Mouse (Mus musculus) liver, embryonic 12.5 days (tissue): ENCODE results near the gene Fmod. TPM values are rescaled to one million over a fixed set of nuclear protein-coding genes. Genes with fewer than 3 reads are reported as not detected.

Source experiments
- ATAC-seq: fragments of 200-750 bp; cut with Nextera tagmentation; 2 replicates; pipeline ENCODE4 v1.8.0; 2017; ENCODE audit warnings: moderate number of reproducible peaks, mild to moderate bottlenecking, moderate library complexity
- H3K27ac ChIP-seq: fragments of 300-500 bp; sonication (generic); 2 replicates; pipeline ENCODE4 v1.5.1; 2016; ENCODE audit warnings: mild to moderate bottlenecking
- H3K27me3 ChIP-seq: fragments of 300-500 bp; sonication (generic); replicated peaks from 2 replicates; pipeline ENCODE4 v1.6.1; 2016; ENCODE audit warnings: mild to moderate bottlenecking, moderate library complexity
- H3K36me3 ChIP-seq: fragments of 300-500 bp; sonication (generic); 2 replicates; pipeline ENCODE4 v1.6.1; 2016; ENCODE audit warnings: mild to moderate bottlenecking, moderate library complexity
- H3K4me1 ChIP-seq: fragments of 300-500 bp; sonication (generic); 2 replicates; pipeline ENCODE4 v1.6.1; 2016
- H3K4me2 ChIP-seq: fragments of 300-500 bp; sonication (generic); 2 replicates; pipeline ENCODE4 v1.6.1; 2016; ENCODE audit warnings: mild to moderate bottlenecking, moderate library complexity
- H3K4me3 ChIP-seq: fragments of 300-500 bp; sonication (generic); 2 replicates; pipeline ENCODE4 v1.5.1; 2016; ENCODE audit warnings: mild to moderate bottlenecking, moderate library complexity
- H3K9ac ChIP-seq: fragments of 300-500 bp; sonication (generic); 2 replicates; pipeline ENCODE4 v1.6.1; 2016; ENCODE audit warnings: mild to moderate bottlenecking, moderate library complexity
- H3K9me3 ChIP-seq: fragments of 300-500 bp; sonication (generic); replicated peaks from 2 replicates; pipeline ENCODE4 v1.6.1; 2016; ENCODE audit warnings: mild to moderate bottlenecking, moderate library complexity
- WGBS: fragments of 180-500 bp; shearing (Covaris S2); methylation state at CpG from one replicate; pipeline ENCODE4 v1.1.7; 2016; ENCODE audit not compliant: insufficient replicate concordance; 5-methylcytosine and 5-hydroxymethylcytosine counted together
- polyA plus RNA-seq: library from polyadenylated mRNA; unstranded; fragments of >200 nt; fragmentation: Nextera tagmentation; extraction: Ambion mirVana; gene quantifications from 2 replicates; pipeline ENCODE4 v1.2.1, GENCODE M21; 2016

Gene Fmod
- 2.6 and 3.1 TPM in 2 replicates for polyA plus RNA-seq

DNA sequence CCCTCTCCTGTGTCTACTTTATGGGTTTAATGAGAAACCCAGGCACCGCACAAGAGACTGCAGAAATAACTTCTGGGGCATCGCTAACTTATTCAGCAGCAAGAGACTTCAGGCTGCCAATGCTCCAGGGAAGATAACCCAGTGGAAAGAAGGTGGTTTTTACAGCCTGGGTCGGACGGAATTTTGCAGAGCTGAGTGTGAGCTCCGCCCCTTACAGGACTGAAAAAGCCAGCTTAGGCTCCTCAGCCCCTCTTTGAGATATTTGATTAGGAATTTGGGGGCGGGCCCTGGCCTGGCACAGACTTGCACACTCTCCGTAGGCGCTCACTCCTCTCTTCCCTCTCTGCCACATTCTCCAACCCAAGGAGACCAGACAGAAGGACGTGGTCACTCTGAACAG is at the start of gene Fmod:
Gene Fmod (plus strand): TSS at position 83 of the 400 bp plus-strand sequence.
- Histone ChIP-seq H3K4me1 (no peaks in the 10 kb centered on the region), H3K27ac (no peak within 1 kb of the TSS), H3K4me3 (no peak within 1 kb of the TSS), H3K27me3 (peaks cover 31% of the 10 kb centered on the region), H3K9me3 (no peaks in the 10 kb centered on the region), H3K4me2 (no peak within 1 kb of the TSS), H3K36me3 (no peaks in the 10 kb centered on the region), H3K9ac (no peak within 1 kb of the TSS)
- 39% methylated on average over 9 of the region's 9 CpGs for WGBS
- ATAC-seq, result no peak

DNA sequence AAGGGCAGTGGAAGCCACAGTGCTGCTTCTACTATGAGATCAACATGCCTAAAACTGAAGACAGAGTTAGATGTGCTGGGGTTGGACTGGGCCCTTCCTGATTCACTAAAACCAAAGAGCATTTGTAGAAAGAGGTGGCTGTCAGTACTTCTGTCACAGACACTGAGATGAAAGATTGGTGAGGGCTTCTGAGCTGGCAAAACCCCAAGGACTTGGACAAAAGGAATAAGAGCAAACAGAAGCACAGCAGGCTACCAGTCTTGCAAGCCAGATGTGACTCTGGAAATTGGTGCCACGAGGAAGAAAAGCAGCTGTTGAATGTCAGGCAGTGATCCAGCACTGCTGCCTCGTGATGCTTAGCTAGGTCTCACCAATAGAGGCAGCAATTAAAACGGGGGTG is 48.2 kb upstream of the Fmod start:
- Histone ChIP-seq H3K9ac (no peak overlapping the region), H3K9me3 (no peaks in the 10 kb centered on the region), H3K27me3 (no peaks in the 10 kb centered on the region), H3K4me3 (no peak overlapping the region), H3K4me1 (no peaks in the 10 kb centered on the region), H3K4me2 (no peak overlapping the region), H3K36me3 (no peaks in the 10 kb centered on the region), H3K27ac (no peak overlapping the region)
- WGBS, result 24% methylated on average over 3 of the region's 3 CpGs
- ATAC-seq, result no peak

DNA sequence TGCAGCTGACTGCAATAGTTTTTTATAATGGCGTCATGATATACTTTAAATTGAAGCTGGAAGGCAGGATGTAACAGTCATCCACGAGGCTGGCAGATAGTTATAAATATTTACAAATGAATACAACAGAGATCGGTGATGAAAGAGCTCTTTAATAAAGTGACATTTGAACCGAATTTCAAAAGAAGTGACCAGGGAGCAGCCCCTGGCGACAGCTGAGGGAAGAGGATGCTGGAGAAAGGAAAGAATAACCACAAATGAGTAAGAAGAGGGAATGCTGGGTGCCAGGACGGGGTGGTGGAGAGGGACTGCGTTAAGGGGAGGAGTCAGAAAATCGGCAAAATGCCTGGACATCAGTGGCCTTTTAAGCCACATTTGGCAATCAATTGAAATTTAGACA is 45.8 kb upstream of the Fmod start:
- Histone ChIP-seq H3K4me1 (no peaks in the 10 kb centered on the region), H3K27me3 (no peaks in the 10 kb centered on the region), H3K27ac (no peak overlapping the region), H3K9ac (no peak overlapping the region), H3K9me3 (no peaks in the 10 kb centered on the region), H3K4me3 (no peak overlapping the region), H3K36me3 (no peaks in the 10 kb centered on the region), H3K4me2 (no peak overlapping the region)
- WGBS, result 56% methylated on average over 8 of the region's 8 CpGs
- no peak for ATAC-seq

DNA sequence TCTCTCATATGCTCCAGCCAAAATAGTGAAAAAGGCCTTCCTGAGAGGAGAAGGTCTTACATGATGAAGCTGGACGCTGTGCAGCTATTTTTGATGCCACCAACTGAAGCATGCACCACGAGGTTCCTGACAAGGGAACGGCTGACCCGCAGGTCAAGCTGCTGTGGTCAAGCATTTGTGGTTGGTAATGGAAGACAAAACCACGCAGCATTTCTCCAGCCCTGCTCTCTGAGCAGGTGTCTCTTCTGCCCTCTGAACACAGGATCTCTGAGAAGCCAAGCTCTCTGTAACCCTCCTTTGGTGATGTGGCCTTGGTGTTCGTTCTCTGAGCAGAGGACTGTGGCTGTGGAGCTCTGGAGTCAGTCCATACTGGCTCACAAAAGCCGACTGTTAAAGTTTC is 31.6 kb upstream of the Fmod start:
- no peaks in the 10 kb centered on the region for H3K36me3 ChIP-seq
- H3K27me3 ChIP-seq, result no peaks in the 10 kb centered on the region
- 38% methylated on average over 7 of the region's 7 CpGs for WGBS
- no peaks in the 10 kb centered on the region for H3K4me1 ChIP-seq
- H3K9ac ChIP-seq, result no peak overlapping the region
- no peak overlapping the region for H3K4me2 ChIP-seq
- no peak for ATAC-seq
- no peak overlapping the region for H3K27ac ChIP-seq
- H3K4me3 ChIP-seq, result no peak overlapping the region
- H3K9me3 ChIP-seq, result no peaks in the 10 kb centered on the region

DNA sequence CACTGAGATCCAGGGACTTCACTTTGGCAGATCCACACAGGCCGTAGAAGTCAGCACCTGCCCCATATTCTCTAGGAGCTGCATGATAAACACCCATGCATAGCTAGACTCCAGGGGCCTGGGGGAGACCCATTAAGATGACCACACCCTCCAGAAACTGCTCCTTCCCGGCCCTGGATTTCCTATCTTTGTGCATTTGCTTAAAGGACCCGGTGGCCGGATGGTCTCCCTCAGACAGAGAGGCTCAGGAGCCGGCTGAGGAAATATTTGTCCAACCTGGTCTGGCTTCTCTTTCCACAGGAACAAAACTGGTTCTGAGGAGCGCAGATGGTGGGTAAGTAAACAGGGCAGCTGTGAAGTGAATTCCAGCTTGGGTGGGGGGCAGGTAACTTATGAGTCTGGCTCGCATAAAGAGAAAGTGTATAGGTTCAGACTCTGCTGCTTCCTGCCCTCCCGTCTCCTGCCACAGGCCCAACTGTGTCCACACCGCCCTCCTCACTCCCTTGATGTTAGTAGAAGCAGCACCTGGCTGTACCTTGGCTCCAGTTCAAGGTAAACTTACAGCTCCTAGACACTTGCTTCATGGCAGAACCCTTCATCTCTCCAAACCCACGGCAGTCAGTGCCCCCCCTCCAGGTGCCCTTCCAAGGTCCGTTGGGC is 30.8 kb upstream of the Fmod start:
- H3K4me1 ChIP-seq, result no peaks in the 10 kb centered on the region
- H3K9ac ChIP-seq, result no peak overlapping the region
- no peak overlapping the region for H3K4me2 ChIP-seq
- no peak overlapping the region for H3K27ac ChIP-seq
- 68% methylated on average over 11 of the region's 11 CpGs for WGBS
- H3K27me3 ChIP-seq, result no peaks in the 10 kb centered on the region
- no peak overlapping the region for H3K4me3 ChIP-seq
- H3K36me3 ChIP-seq, result no peaks in the 10 kb centered on the region
- ATAC-seq, result no peak
- no peaks in the 10 kb centered on the region for H3K9me3 ChIP-seq

DNA sequence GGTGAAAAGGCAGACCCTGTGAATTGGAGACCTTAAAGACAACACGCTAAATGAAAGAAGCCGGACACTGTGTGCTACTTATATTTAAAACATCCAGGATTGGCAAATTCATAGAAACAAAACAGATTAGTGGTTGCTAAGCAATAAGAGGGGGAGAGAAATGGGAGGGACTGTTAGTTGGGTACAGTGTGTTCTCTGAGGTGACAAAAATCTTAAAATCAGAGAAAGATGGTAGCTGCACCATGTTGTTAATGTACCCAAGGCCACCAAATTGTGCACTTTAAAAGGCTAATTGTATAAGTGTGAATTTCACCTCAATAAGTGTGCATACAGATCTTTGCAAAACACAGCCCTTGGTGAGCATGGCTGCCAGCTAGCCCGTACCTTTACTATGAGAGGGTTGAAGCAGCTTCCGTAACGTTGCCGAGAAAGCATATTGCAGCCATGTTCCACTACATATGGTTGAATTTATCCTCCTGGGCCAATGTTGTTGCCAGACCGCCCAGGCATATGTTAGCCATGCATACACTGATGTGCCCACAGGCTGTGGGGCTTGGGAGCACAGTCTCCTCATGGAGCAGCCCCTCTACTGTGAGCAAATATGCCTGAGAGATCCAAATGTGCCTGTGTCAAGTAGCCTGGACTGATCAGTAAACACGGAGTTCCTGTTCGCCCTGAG is 12.6 kb upstream of the Fmod start:
- Histone ChIP-seq H3K36me3 (no peaks in the 10 kb centered on the region), H3K4me1 (no peaks in the 10 kb centered on the region), H3K9ac (no peak overlapping the region), H3K4me2 (no peak overlapping the region), H3K4me3 (no peak overlapping the region), H3K27ac (no peak overlapping the region), H3K9me3 (no peaks in the 10 kb centered on the region), H3K27me3 (peaks cover 50% of the 10 kb centered on the region)
- no peak for ATAC-seq
- WGBS, result 69% methylated on average over 9 of the region's 9 CpGs

DNA sequence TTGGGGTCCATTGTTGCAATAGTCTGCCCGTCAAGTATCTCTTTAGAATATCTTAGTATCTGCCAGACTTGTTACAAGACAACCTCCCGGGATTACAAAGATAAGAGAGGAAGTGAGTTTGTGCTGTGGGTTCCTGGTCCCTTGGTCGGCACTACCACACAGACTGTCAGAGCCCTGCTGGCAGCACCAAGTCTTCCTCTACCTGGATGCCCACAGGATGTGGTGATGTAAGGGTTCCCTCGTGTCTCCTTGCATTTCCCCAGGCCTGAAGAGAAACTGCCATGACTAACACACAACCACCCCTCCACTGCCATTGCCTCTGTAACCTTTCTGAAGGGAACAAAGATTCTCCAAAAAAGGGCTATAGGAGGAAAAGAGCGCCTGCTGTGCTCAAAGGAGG is 11.1 kb upstream of the Fmod start:
- no peak overlapping the region for H3K4me3 ChIP-seq
- H3K9me3 ChIP-seq, result no peaks in the 10 kb centered on the region
- H3K36me3 ChIP-seq, result no peaks in the 10 kb centered on the region
- no peaks in the 10 kb centered on the region for H3K4me1 ChIP-seq
- WGBS, result 28% methylated on average over 5 of the region's 5 CpGs
- no peak overlapping the region for H3K9ac ChIP-seq
- peaks cover 35% of the 10 kb centered on the region for H3K27me3 ChIP-seq
- H3K4me2 ChIP-seq, result no peak overlapping the region
- H3K27ac ChIP-seq, result no peak overlapping the region
- no peak for ATAC-seq

DNA sequence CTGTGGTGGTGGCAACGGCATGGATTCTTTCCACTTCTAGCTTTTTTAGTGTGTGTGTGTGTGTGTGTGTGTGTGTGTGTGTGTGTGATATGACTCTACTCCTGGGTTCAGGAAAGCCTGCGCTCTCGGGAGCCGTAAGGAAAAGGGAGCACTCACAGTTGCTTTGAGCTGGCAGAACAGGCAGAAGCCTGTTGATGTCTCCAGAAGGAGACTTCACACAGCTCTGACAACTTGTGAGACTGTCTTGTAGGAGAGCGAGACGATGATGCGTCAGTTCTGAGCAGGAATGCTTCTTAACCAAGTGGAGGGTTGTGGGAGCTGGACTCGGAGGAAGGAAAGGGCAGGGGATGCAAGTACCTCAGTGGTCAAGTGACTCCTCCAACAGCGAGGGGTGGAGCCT is 10.3 kb upstream of the Fmod start:
- ATAC-seq, result no peak
- Histone ChIP-seq H3K4me2 (no peak overlapping the region), H3K27ac (no peak overlapping the region), H3K9ac (no peak overlapping the region), H3K4me1 (no peaks in the 10 kb centered on the region), H3K36me3 (no peaks in the 10 kb centered on the region), H3K4me3 (no peak overlapping the region), H3K9me3 (no peaks in the 10 kb centered on the region), H3K27me3 (peaks cover 28% of the 10 kb centered on the region)
- WGBS, result 70% methylated on average over 9 of the region's 9 CpGs

DNA sequence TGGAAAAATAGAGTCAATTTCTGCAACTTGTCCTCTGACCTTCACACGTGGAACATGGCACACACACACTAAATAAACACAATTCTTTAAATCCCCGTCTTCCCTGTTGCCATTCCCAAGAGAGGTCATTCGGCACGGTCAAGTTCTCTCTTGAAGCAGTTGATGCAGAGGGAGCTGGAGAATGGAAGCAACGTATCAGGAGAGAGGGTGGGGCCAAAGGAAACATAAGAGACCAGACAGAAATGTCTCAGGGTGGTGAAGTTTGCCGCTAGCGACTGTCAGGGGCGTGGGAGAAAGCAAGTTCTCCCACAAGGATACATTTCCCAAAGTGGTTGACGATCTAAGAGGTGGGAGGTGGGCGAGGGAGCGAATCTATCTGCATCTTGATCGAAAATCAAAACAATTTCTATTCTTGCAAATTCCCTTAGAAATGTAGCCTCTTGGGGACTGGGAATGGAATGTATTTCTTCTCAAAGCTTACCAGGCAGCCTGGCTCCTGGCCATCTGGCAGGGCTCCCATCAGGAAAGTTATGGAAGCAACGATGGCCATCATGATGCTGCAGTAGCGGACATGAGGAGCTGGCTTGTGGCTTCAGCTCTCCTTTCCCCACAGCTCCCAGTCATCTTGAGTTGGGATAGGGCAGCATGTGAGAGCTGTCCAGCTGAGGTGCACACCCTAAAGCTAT is 8.8 kb upstream of the Fmod start:
- no peaks in the 10 kb centered on the region for H3K9me3 ChIP-seq
- no peak overlapping the region for H3K4me2 ChIP-seq
- ATAC-seq, result no peak
- H3K4me1 ChIP-seq, result no peaks in the 10 kb centered on the region
- 73% methylated on average over 14 of the region's 14 CpGs for WGBS
- H3K9ac ChIP-seq, result no peak overlapping the region
- H3K36me3 ChIP-seq, result no peaks in the 10 kb centered on the region
- peaks cover 25% of the 10 kb centered on the region; the same call in 1 of the 2 replicates for H3K27me3 ChIP-seq
- H3K4me3 ChIP-seq, result no peak overlapping the region
- no peak overlapping the region for H3K27ac ChIP-seq

DNA sequence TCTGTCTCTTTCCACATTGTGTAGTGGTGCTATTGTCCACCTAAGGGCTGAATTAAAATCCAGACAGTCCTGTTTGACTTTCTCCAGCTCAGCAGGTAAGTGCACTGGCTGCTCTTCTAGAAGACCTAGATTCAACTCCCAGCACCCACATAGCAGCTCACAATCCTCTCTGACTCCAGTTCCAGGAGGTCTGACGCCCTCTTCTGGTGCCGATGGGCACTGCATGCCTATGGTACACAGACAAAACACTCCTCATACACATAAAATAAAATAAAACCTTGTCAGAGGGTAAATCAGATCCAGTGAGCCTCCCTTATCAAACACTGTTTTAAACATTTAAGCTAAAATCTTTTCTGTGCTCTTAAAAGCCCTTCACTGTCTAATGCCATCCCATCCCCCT is 562 bp upstream of the Fmod start:
- no peaks in the 10 kb centered on the region for H3K36me3 ChIP-seq
- H3K9me3 ChIP-seq, result no peaks in the 10 kb centered on the region
- H3K27me3 ChIP-seq, result peaks cover 25% of the 10 kb centered on the region
- no peak overlapping the region for H3K4me3 ChIP-seq
- H3K27ac ChIP-seq, result no peak overlapping the region
- H3K4me1 ChIP-seq, result no peaks in the 10 kb centered on the region
- WGBS, result 49% methylated on average over 2 of the region's 2 CpGs
- no peak for ATAC-seq
- H3K4me2 ChIP-seq, result no peak overlapping the region
- no peak overlapping the region for H3K9ac ChIP-seq

DNA sequence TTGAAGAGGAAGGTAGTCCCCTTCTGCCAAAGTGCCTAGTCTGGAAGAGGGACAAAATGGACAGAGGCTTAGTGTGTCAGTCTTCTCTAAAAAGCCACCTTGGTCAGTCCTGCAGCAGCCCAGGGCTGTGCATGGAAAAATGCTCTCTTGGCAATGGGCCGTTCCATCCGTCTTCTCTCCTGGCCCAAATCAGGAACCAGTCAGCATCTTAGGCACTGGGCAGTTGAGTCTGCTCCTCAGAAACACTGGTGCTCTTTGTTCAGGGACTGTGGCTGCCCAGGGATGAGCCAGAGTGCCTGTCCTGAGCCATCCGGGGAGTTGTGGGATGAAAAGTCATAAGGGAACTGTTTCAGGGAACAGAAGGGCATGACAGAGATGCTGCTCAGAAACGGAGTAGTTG is 1.3 kb downstream of the Fmod start:
- Histone ChIP-seq H3K27ac (no peak overlapping the region), H3K27me3 (peaks cover 33% of the 10 kb centered on the region), H3K36me3 (no peaks in the 10 kb centered on the region), H3K9me3 (no peaks in the 10 kb centered on the region), H3K4me1 (no peaks in the 10 kb centered on the region), H3K4me2 (no peak overlapping the region), H3K9ac (no peak overlapping the region), H3K4me3 (no peak overlapping the region)
- ATAC-seq, result no peak
- WGBS, result 71% methylated on average over 4 of the region's 4 CpGs

DNA sequence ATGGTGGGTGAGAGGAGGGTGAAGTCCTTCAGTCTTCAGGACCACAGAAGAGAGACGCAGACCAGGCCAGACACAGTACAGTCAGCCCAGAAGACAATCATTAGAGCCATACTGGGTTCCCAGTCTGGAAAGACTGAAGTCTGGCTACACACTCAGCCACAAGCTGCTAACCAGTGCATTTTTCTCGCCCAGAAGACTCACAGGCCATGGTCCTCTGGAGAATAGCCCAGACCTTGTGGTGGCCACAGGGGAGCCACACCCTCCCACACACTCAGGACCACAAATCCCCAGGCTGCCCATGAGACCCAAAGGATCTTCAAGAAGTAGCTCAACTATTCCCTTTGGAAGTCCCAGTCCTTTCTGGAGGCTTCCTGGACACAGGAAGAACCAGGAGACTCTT is 2.3 kb downstream of the Fmod start:
- no peak for ATAC-seq
- Histone ChIP-seq H3K36me3 (no peaks in the 10 kb centered on the region), H3K9ac (no peak overlapping the region), H3K4me2 (no peak overlapping the region), H3K9me3 (no peaks in the 10 kb centered on the region), H3K4me1 (no peaks in the 10 kb centered on the region), H3K27ac (no peak overlapping the region), H3K4me3 (no peak overlapping the region), H3K27me3 (peaks cover 33% of the 10 kb centered on the region)
- 67% methylated on average over 2 of the region's 2 CpGs for WGBS
